Mouse (Mus musculus) E14TG2a.4 (cell line): ENCODE measurements around the gene St3gal4.
A peak's percentile ranks its signal among the peaks of the same experiment; 100 is the strongest.

Source experiments
- H3K27me3 ChIP-seq: 2 replicates; pipeline ENCODE4 v1.6.1; 2014; ENCODE audit warnings: low read length, control low read depth; ENCODE audit not compliant: insufficient read depth
- H3K36me3 ChIP-seq: 2 replicates; pipeline ENCODE4 v1.6.1; 2014; ENCODE audit warnings: low read length, control low read depth; ENCODE audit not compliant: insufficient read depth
- H3K4me1 ChIP-seq: replicated peaks from 2 replicates; pipeline ENCODE4 v1.6.1; 2014; ENCODE audit warnings: low read depth, low read length, control low read depth
- H3K4me3 ChIP-seq: replicated peaks from 2 replicates; pipeline ENCODE4 v1.5.1; 2014; ENCODE audit warnings: mild to moderate bottlenecking, low read length
- H3K9me3 ChIP-seq: 2 replicates; pipeline ENCODE4 v1.6.1; 2014; ENCODE audit warnings: low read length, control low read depth
- CTCF ChIP-seq: conservative IDR thresholded peaks from 2 replicates; pipeline ENCODE4 v1.5.1; 2014; ENCODE audit warnings: low read length
- NANOG ChIP-seq: IDR thresholded peaks from 2 replicates; pipeline ENCODE4 v1.6.1; 2014; ENCODE audit warnings: borderline replicate concordance, low read length, mixed read lengths
- POU5F1 ChIP-seq: IDR thresholded peaks from 2 replicates; pipeline ENCODE4 v1.6.1; 2014; ENCODE audit warnings: low read length, borderline replicate concordance

Gene St3gal4

DNA sequence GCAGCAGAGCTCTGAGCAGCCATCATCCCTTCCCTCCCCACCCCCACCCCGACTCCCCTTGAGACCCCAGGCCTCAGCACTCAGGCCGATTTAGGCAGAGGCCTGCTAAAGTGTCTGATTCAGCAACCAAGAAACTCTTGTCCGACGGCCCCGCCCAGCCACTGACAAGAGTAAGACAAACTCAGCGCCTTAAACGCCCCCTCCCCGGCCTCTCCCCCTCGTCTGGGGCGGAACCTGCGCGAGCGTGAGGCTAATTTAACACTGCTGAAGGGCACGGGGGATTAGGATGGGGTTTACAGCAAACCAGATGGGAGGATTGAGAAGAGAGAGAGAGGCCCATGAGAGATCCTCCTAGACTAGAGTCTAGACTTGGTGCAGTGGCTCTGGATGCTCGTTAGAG is 74.6 kb downstream of the St3gal4 start:
- Histone ChIP-seq H3K36me3 (peaks cover 14% of the 10 kb centered on the region), H3K9me3 (peaks cover under 1% of the 10 kb centered on the region; the same call in 1 of the 2 replicates), H3K27me3 (no peaks in the 10 kb centered on the region), H3K4me1 (peaks cover 66% of the 10 kb centered on the region), H3K4me3 (peak overlapping the region; percentile 39)
- TF ChIP-seq NANOG (no peak), POU5F1 (no peak), CTCF (no peak)

- Histone ChIP-seq H3K4me1 (peaks cover 74% of the 10 kb centered on the region), H3K9me3 (peaks cover 4% of the 10 kb centered on the region; the same call in 1 of the 2 replicates), H3K36me3 (peaks cover 14% of the 10 kb centered on the region), H3K27me3 (no peaks in the 10 kb centered on the region), H3K4me3 (no peak overlapping the region)
- TF ChIP-seq NANOG, result no peak
These were observed 75.4 kb downstream of the St3gal4 start for GRCm38 (mm10) chr9:35043619-35044018.

DNA sequence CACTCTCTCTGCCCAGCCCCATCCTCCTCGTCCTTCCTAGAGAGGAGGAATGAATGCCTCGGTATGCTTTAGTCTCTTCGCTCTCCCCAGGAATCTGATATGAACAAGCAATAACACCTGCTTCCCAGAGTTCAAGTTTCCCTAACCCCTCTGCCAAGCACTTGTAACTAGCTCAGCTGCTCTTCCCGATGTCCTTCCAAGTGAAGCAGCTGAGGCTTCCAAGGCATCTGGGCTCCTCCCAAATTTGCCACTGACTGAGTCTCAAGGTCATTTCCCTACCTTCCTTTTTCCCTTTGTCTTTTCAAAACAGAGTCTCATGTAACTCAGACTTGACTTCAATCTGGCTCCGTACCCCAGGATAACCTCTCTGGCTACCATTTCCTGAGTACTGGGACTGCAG is 77.6 kb downstream of the St3gal4 start:
- TF ChIP-seq CTCF (no peak), POU5F1 (no peak), NANOG (no peak)
- peaks cover 3% of the 10 kb centered on the region for H3K27me3 ChIP-seq
- H3K4me1 ChIP-seq, result peaks cover 71% of the 10 kb centered on the region
- H3K4me3 ChIP-seq, result no peak overlapping the region; the same call in 1 of the 2 replicates
- peaks cover 4% of the 10 kb centered on the region; the same call in 1 of the 2 replicates for H3K9me3 ChIP-seq
- H3K36me3 ChIP-seq, result no peaks in the 10 kb centered on the region

DNA sequence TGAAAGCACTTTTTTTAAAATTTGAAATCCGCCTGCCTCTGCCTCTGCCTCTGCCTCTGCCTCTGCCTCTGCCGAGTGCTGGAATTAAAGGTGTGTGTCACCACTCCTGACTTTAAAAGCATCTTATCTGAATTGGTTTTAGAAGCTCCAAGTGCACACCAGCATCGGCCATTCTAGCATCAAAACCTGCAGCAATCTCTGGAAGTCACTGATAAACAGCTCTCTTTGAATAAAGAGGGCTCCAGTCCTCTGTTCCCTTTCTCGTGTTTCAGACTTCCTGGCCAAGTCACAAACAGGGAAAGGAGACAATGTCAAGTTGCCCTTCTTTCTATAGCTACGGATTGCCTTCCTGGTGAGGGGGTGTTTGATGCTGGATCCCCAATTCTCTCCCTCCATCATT is 79.2 kb downstream of the St3gal4 start:
- peaks cover 68% of the 10 kb centered on the region for H3K4me1 ChIP-seq
- no peak for TF ChIP-seq NANOG
- no peak for TF ChIP-seq CTCF
- no peak for TF ChIP-seq POU5F1
- H3K27me3 ChIP-seq, result peaks cover 12% of the 10 kb centered on the region

GRCm38 (mm10) chr9:35038922-35039586 is 80.0 kb downstream of the St3gal4 start:
- TF ChIP-seq CTCF (no peak), POU5F1 (no peak), NANOG (no peak)
- Histone ChIP-seq H3K27me3 (peaks cover 18% of the 10 kb centered on the region), H3K4me3 (no peak overlapping the region), H3K4me1 (peaks cover 68% of the 10 kb centered on the region), H3K36me3 (no peaks in the 10 kb centered on the region), H3K9me3 (peaks cover 4% of the 10 kb centered on the region; the same call in 1 of the 2 replicates)

More for the DNA sequence above, 79.2 kb downstream of the St3gal4 start:
- H3K4me3 ChIP-seq, result no peak overlapping the region
- H3K36me3 ChIP-seq, result no peaks in the 10 kb centered on the region
- H3K9me3 ChIP-seq, result peaks cover 4% of the 10 kb centered on the region; the same call in 1 of the 2 replicates

GRCm38 (mm10) chr9:35035074-35035473 is 84.0 kb downstream of the St3gal4 start:
- TF ChIP-seq CTCF (no peak), POU5F1 (no peak), NANOG (no peak)
- Histone ChIP-seq H3K27me3 (peaks cover 23% of the 10 kb centered on the region), H3K4me3 (peak overlapping the region; percentile 72), H3K36me3 (no peaks in the 10 kb centered on the region), H3K4me1 (peaks cover 59% of the 10 kb centered on the region), H3K9me3 (peaks cover 4% of the 10 kb centered on the region; the same call in 1 of the 2 replicates)

DNA sequence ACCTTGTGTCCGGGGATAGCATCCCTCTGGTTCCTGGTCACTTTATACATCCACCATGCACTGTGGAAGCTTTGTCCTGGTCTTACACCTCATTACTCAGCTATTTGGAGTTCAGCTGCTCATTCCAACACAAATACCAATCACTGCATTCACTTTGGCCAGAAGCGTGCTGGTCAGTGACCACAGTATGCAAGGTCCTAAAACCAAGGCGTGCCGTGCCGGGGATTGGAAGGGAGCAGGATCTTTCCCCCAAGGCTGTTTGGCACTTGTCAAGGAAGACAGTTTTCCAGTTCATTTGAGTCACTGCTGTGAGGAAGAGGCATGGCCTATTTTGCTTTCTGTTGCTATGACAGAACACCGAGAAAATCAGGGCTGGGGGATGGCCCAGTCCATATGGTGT is 86.6 kb downstream of the St3gal4 start:
- TF ChIP-seq CTCF (no peak), NANOG (no peak), POU5F1 (no peak)
- no peaks in the 10 kb centered on the region for H3K36me3 ChIP-seq

DNA sequence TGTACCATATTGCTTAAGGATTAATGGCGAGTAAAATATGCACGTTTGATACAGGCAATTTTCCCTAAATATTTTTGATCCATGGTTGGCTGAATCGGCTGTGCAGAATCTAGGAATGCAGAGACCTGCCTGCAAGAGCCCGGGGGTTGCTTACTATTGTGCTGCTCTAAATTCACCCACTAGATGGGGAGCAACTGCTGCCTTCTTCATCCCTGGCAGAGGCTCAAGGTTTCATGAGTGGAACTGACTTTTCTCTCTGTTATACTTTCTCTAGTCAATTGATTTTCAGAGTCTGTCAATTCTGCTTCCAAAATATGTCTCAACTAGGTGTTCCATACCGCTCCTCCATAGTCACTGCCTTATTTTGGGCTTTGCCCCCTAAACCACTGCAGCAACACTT is 88.2 kb downstream of the St3gal4 start:
- peaks cover 27% of the 10 kb centered on the region for H3K27me3 ChIP-seq
- H3K4me1 ChIP-seq, result peaks cover 44% of the 10 kb centered on the region
- H3K9me3 ChIP-seq, result no peaks in the 10 kb centered on the region
- no peak for TF ChIP-seq NANOG
- no peak overlapping the region for H3K4me3 ChIP-seq
- H3K36me3 ChIP-seq, result no peaks in the 10 kb centered on the region

More for the DNA sequence above, 86.6 kb downstream of the St3gal4 start:
- Histone ChIP-seq H3K4me3 (no peak overlapping the region), H3K4me1 (peaks cover 48% of the 10 kb centered on the region), H3K27me3 (peaks cover 23% of the 10 kb centered on the region), H3K9me3 (no peaks in the 10 kb centered on the region)
